Mouse (Mus musculus) embryonic facial prominence, embryonic 14.5 days (tissue): ENCODE measurements around the gene Dcaf11. TPM values are rescaled to one million over a fixed set of nuclear protein-coding genes. Genes with fewer than 3 reads are reported as not detected.

Experiments
- ATAC-seq: fragments of 200-750 bp; cut with Nextera tagmentation; 2 replicates; pipeline ENCODE4 v1.8.0; 2017; ENCODE audit warnings: low read depth, moderate number of reproducible peaks, moderate TSS enrichment
- DNase-seq: peaks from one replicate; pipeline ENCODE4 v3.0.0-alpha.2; 2015; ENCODE audit warnings: low spot score
- H3K27ac ChIP-seq: fragments of 300-500 bp; sonication (generic); replicated peaks from 2 replicates; pipeline ENCODE4 v1.5.1; 2014; ENCODE audit warnings: low read depth, mild to moderate bottlenecking, low read length, moderate library complexity
- H3K27me3 ChIP-seq: fragments of 300-500 bp; sonication (generic); replicated peaks from 2 replicates; pipeline ENCODE4 v1.6.1; 2014; ENCODE audit warnings: low read length; ENCODE audit not compliant: control insufficient read depth, insufficient read depth
- H3K36me3 ChIP-seq: fragments of 300-500 bp; sonication (generic); 2 replicates; pipeline ENCODE4 v1.6.1; 2014; ENCODE audit warnings: low read length, mixed read lengths; ENCODE audit not compliant: control insufficient read depth, insufficient read depth
- H3K4me1 ChIP-seq: fragments of 300-500 bp; sonication (generic); 2 replicates; pipeline ENCODE4 v1.6.1; 2014; ENCODE audit warnings: antibody characterized with exemption, low read length; ENCODE audit not compliant: control insufficient read depth, insufficient read depth
- H3K4me2 ChIP-seq: fragments of 300-500 bp; sonication (generic); 2 replicates; pipeline ENCODE4 v1.6.1; 2014; ENCODE audit warnings: low read depth, mild to moderate bottlenecking, low read length, moderate library complexity, mixed read lengths
- H3K4me3 ChIP-seq: fragments of 300-500 bp; sonication (generic); 2 replicates; pipeline ENCODE4 v1.5.1; 2014; ENCODE audit warnings: low read depth, mild to moderate bottlenecking, low read length
- H3K9ac ChIP-seq: fragments of 300-500 bp; sonication (generic); 2 replicates; pipeline ENCODE4 v1.6.1; 2014; ENCODE audit warnings: low read depth, mild to moderate bottlenecking, low read length, moderate library complexity, mixed read lengths
- H3K9me3 ChIP-seq: fragments of 300-500 bp; sonication (generic); 2 replicates; pipeline ENCODE4 v1.6.1; 2016; ENCODE audit warnings: low read length; ENCODE audit not compliant: control insufficient read depth
- WGBS: fragments of 180-500 bp; shearing (Covaris S2); extraction: QIAGEN DNeasy Blood & Tissue Kit; methylation state at CpG from one replicate; pipeline ENCODE4 v1.1.7; 2014; 5-methylcytosine and 5-hydroxymethylcytosine counted together
- polyA plus RNA-seq: library from polyadenylated mRNA; unstranded; fragments of >200 nt; fragmentation: Nextera tagmentation; extraction: Ambion mirVana; gene quantifications from 2 replicates; pipeline ENCODE4 v1.2.1, GENCODE M21; 2014

The Dcaf11 gene
- polyA plus RNA-seq, 1 experiment from 2014 or later = 55.1 TPM

- Histone ChIP-seq H3K4me2 (no peak overlapping the region), H3K4me1 (0 out of 2 replicates have a peak, but pooled peaks cover 3% of the 10 kb centered on the region), H3K36me3 (peaks cover 8% of the 10 kb centered on the region; the same call in 1 of the 2 replicates), H3K27me3 (no peaks in the 10 kb centered on the region), H3K4me3 (peak overlapping the region; percentile 20), H3K27ac (no peak overlapping the region), H3K9ac (0 out of 2 replicates have a peak overlapping the region, but pooled peaks have one; percentile 35), H3K9me3 (no peaks in the 10 kb centered on the region)
- 55% methylated on average over 13 of the region's 13 CpGs for WGBS
- ATAC-seq = no peak
- no peak for DNase-seq
Observed at GRCm38 (mm10) chr14:55575711-55576110, 15.9 kb downstream of the Dcaf11 start.

- no peak for DNase-seq
- Histone ChIP-seq H3K27me3 (no peaks in the 10 kb centered on the region), H3K4me1 (0 out of 2 replicates have a peak, but pooled peaks cover 3% of the 10 kb centered on the region), H3K4me2 (no peak overlapping the region), H3K9ac (no peak overlapping the region), H3K27ac (no peak overlapping the region), H3K4me3 (no peak overlapping the region), H3K36me3 (peaks cover 15% of the 10 kb centered on the region), H3K9me3 (no peaks in the 10 kb centered on the region)
- WGBS = 69% methylated on average over 11 of the region's 16 CpGs
- ATAC-seq = no peak
Observed at GRCm38 (mm10) chr14:55576376-55576775, 16.6 kb downstream of the Dcaf11 start.

DNA sequence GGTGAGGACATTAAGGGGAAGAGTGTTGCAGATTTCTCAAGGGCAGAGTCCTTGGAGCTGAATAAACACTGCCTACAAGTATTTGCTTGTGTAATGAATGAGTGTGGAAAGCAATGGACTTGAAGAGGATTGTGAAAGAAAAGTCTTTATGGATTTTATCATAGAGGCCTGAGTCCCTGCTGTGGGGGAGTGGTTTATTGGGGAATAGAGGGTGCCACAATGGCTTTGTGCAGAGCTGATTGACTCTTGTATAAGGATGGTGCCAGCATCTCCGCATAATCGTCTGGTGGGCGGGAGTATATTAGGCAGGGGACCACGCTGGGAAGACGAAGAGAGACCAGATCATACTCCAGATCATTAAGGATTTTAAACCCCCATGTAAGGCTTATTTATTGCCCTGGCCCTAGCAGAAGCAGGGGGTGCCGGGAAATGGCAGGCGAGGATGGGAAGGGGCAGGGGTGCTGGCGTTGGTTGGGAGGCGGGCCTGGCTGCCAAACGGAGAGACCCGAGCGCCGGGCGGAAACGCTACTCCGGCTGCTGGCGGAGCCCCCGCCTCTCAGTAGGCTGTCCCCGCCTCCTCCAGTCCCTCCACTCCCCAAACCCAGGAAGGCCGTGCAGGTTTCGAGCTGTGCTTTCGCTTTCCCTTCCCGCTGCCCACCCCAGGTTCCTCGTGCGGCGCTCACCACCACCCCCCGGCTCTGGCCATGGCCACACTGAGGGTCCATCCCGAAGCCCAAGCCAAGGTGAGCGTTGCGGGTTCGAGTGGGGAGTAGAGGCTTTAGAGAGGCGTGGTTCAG is 18.3 kb downstream of the Dcaf11 start, which contains the start of gene Psme1:
TSS of gene Psme1 (plus strand) at position 253 of the 797 bp plus-strand sequence.
- Histone ChIP-seq H3K27me3 (no peaks in the 10 kb centered on the region), H3K36me3 (peaks cover 21% of the 10 kb centered on the region), H3K9ac (peak within 1 kb of the TSS; percentile 92), H3K4me3 (peak within 1 kb of the TSS; percentile 81), H3K9me3 (no peaks in the 10 kb centered on the region), H3K4me2 (peak within 1 kb of the TSS; percentile 96), H3K4me1 (0 out of 2 replicates have a peak, but pooled peaks cover 3% of the 10 kb centered on the region), H3K27ac (peak within 1 kb of the TSS; percentile 66)
- ATAC-seq (peak; percentile 95), DNase-seq (peak; percentile 93)
- 0% methylated on average over 15 of the region's 32 CpGs for WGBS

DNA sequence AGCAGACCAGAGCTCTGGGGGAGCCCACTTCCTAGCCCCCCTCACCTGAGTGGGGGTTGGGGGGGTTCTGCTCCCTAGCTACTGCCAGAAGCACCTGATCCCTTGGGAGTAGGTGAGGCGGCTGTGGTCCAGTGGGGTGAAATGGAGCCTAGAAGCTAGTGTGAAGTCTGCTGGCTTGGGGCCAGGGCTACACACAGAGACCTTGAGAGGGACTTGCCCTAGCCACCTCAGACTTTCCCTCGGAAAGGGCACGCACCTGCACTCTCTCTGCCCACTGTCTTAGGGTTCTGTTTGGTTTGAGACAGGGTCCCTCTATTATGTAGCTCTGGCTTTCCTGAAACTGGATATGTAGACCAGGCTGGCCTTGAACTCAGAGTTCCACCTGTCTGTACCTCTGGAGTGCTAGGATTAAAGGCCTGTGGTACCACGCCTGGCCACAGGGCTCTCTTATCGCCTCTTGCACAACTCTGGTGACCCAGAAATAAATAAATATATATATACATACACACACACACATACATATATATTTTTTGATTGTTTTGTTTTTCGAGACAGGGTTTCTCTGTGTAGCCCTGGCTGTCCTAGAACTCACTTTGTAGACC is 19.0 kb downstream of the Dcaf11 start:
- H3K36me3 ChIP-seq = peaks cover 21% of the 10 kb centered on the region
- WGBS = 39% methylated on average over 5 of the region's 6 CpGs
- ATAC-seq (peak; percentile 19), DNase-seq (peak; percentile 65)
- 0 out of 2 replicates have a peak, but pooled peaks cover 3% of the 10 kb centered on the region for H3K4me1 ChIP-seq
- H3K9me3 ChIP-seq = no peaks in the 10 kb centered on the region
- H3K27me3 ChIP-seq = no peaks in the 10 kb centered on the region
- peak overlapping the region; percentile 92 for H3K9ac ChIP-seq
- H3K4me3 ChIP-seq = peak overlapping the region; percentile 81
- peak overlapping the region; percentile 66 for H3K27ac ChIP-seq
- H3K4me2 ChIP-seq = peak overlapping the region; percentile 96

GRCm38 (mm10) chr14:55579511-55580496 is 20.0 kb downstream of the Dcaf11 start:
- H3K9ac ChIP-seq = no peak overlapping the region
- H3K4me1 ChIP-seq = 0 out of 2 replicates have a peak, but pooled peaks cover 3% of the 10 kb centered on the region
- H3K4me2 ChIP-seq = no peak overlapping the region
- 85% methylated on average over 22 of the region's 23 CpGs for WGBS
- no peaks in the 10 kb centered on the region for H3K27me3 ChIP-seq
- ATAC-seq (no peak), DNase-seq (no peak)
- H3K27ac ChIP-seq = no peak overlapping the region
- H3K4me3 ChIP-seq = no peak overlapping the region
- H3K9me3 ChIP-seq = no peaks in the 10 kb centered on the region
- H3K36me3 ChIP-seq = peaks cover 21% of the 10 kb centered on the region

DNA sequence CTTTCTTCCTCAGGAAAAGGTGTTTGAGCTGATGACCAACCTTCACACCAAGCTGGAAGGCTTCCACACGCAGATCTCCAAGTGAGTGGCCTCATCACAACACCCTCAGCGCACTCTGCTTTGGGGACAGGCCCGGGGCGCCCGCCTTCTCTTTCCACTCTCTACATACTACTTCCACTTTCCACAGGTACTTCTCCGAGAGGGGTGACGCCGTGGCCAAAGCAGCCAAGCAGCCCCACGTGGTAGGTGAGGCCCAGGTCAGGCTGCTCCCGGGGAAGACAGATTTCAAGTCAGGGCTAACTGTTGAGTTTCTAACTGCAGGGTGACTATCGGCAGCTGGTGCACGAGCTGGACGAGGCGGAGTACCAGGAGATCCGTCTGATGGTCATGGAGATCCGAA is 20.9 kb downstream of the Dcaf11 start:
- Histone ChIP-seq H3K4me3 (no peak overlapping the region), H3K9me3 (no peaks in the 10 kb centered on the region), H3K27ac (no peak overlapping the region), H3K9ac (no peak overlapping the region), H3K27me3 (no peaks in the 10 kb centered on the region), H3K4me2 (no peak overlapping the region), H3K4me1 (0 out of 2 replicates have a peak, but pooled peaks cover 3% of the 10 kb centered on the region), H3K36me3 (peaks cover 21% of the 10 kb centered on the region)
- DNase-seq = no peak
- ATAC-seq = no peak
- 95% methylated on average over 16 of the region's 16 CpGs for WGBS

GRCm38 (mm10) chr14:55581981-55582681 is 22.3 kb downstream of the Dcaf11 start:
- no peak for DNase-seq
- no peak overlapping the region for H3K4me3 ChIP-seq
- 0 out of 2 replicates have a peak, but pooled peaks cover 3% of the 10 kb centered on the region for H3K4me1 ChIP-seq
- H3K27me3 ChIP-seq = no peaks in the 10 kb centered on the region
- H3K9ac ChIP-seq = no peak overlapping the region
- peaks cover 25% of the 10 kb centered on the region for H3K36me3 ChIP-seq
- no peak overlapping the region for H3K27ac ChIP-seq
- H3K4me2 ChIP-seq = no peak overlapping the region
- no peak for ATAC-seq
- H3K9me3 ChIP-seq = no peaks in the 10 kb centered on the region
- 72% methylated on average over 9 of the region's 9 CpGs for WGBS
